Mouse (Mus musculus): ENCODE results near the gene Cldn34a. TPM values are rescaled to one million over a fixed set of nuclear protein-coding genes. Genes with fewer than 3 reads are reported as not detected.
"Not testable (repeated sequence)": the region's sequence is repeated elsewhere in the genome, so short reads cannot be mapped to it uniquely, and the experiment has no call there.

The Cldn34a gene
- polyA plus RNA-seq (2016; fragmentation: Nextera tagmentation; extraction: Ambion mirVana) = not detected in 2 replicates

DNA sequence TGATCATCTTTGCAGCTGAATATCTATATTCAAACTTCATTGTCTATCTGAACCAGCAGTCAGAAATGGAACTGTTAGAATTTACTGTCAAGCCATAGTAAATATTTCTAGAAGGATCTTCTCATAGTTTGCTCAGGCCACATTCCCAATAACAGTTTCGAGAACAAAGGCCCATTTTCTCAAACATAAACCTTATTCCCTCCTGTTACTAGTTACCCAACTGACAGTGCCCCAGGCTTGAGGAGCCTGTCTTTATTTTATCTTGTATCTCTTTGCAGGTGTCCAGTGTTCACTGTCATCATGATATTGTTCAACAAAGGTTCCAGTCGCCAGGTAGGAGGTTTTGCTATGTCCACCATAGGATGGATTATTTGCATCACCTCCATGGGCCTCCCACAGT lies at the start of gene Cldn34a:
Gene Cldn34a (plus strand): TSS at position 301 of the 400 bp plus-strand sequence.
- 42% methylated on average over 2 of the region's 2 CpGs for WGBS (ENCODE audit: insufficient replicate concordance)
- Histone ChIP-seq H3K27ac (no peak within 1 kb of the TSS), H3K36me3 (no peaks in the 10 kb centered on the region), H3K9me3 (replicated peaks) (no peaks in the 10 kb centered on the region), H3K4me1 (no peaks in the 10 kb centered on the region), H3K9ac (no peak within 1 kb of the TSS), H3K4me2 (no peak within 1 kb of the TSS), H3K27me3 (replicated peaks) (no peaks in the 10 kb centered on the region; the same call in 1 of the 2 replicates), H3K4me3 (no peak within 1 kb of the TSS)
- ATAC-seq = no peak

DNA sequence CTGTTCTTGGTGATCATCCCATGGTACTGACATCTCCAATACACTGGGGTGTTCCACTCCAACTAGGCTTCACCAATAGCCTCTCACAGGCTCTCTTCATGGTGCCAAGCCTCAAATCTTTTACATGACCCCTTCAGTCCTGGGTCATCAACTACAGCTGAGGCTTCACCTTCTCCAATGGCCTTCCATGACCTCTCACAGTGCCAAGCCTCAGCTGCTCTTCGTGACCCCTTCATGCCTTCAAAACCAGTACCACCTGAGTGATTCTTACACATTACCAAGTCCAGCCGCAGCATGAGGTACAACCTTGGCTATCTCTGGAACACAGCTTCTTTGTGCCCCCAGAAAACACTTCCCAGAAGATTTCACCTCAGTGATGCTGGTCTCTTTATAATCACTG lies 44.5 kb upstream of the Cldn34a start:
- H3K4me1 ChIP-seq; H3K4me2 ChIP-seq; H3K36me3 ChIP-seq; H3K4me3 ChIP-seq; H3K9me3 ChIP-seq (replicated peaks); H3K27ac ChIP-seq; ATAC-seq; H3K27me3 ChIP-seq (replicated peaks); H3K9ac ChIP-seq: not testable (repeated sequence)
- 66% methylated on average over 2 of the region's 2 CpGs for WGBS (ENCODE audit: insufficient replicate concordance)

DNA sequence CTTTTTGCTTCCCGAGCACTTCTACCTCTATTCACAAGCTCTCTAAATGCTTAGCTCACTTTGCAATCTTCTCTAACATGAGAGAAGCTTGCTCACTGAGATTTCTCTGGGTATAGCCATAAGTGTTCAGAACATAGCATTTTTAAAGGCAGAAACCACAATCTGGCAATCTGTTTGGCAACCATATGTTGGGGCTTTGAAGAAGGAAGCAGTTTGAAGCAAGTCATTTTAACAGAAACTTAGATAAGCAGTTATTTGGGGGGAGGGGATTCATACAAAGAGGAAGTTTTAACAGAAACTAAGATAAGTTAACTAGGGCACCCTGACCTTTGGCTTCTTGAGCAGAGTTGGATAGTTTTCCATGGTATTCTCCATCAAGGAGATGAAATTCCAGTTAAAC lies 17.4 kb upstream of the Cldn34a start:
- no peaks in the 10 kb centered on the region for H3K9me3 ChIP-seq (replicated peaks)
- H3K4me1 ChIP-seq = no peaks in the 10 kb centered on the region
- WGBS (ENCODE audit: insufficient replicate concordance) = 48% methylated on average over 1 of the region's 1 CpGs
- no peak overlapping the region for H3K4me2 ChIP-seq
- H3K4me3 ChIP-seq = no peak overlapping the region
- H3K27ac ChIP-seq = no peak overlapping the region
- H3K27me3 ChIP-seq (replicated peaks) = peaks cover 9% of the 10 kb centered on the region; the same call in 1 of the 2 replicates
- no peaks in the 10 kb centered on the region for H3K36me3 ChIP-seq
- no peak for ATAC-seq
- H3K9ac ChIP-seq = no peak overlapping the region

DNA sequence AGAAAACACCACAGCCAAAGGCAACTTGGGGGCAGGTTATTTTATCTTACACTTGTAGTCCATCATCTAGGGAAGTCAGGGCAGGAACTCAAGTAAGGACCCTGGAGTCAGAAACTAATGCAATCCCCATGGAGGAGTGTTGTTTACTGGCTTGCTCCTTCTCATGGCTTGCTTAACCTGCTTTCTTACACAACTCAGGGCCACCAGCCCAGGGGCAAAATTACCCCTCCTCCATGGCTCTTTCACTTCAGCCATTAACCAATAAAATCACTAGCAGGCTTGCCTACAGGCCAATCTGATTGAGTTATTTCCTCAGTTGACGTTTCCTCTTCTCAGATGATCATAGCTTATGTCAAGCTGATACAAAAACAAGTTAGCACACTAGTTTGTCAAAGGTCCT lies 15.0 kb upstream of the Cldn34a start:
- Histone ChIP-seq H3K9me3 (replicated peaks) (no peaks in the 10 kb centered on the region), H3K27me3 (replicated peaks) (peaks cover 3% of the 10 kb centered on the region; the same call in 1 of the 2 replicates)
- WGBS (ENCODE audit: insufficient replicate concordance) = 33% methylated on average over 1 of the region's 1 CpGs

DNA sequence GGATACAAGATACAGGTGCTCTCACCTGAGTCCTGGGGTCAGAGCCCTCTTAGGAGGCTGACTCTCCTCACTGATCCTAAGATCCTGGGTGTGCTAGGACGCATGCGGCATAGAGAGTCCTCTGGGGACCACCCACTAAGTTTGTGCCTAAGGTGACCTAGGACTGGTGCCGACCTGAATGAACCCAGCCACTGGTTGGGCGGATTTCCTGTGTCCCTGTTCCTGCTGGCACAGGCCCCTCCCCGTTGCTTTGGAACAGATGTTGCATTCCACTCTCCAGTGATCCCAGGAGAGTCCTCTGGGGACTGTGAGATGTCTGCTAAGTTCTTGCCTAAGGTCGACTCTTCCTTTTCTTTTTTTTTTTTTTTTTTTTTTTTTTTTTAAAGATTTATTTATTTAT lies 5.7 kb upstream of the Cldn34a start:
- H3K27ac ChIP-seq = no peak overlapping the region
- no peaks in the 10 kb centered on the region for H3K27me3 ChIP-seq (replicated peaks)
- no peak for ATAC-seq
- H3K9ac ChIP-seq = no peak overlapping the region
- H3K9me3 ChIP-seq (replicated peaks) = no peaks in the 10 kb centered on the region
- no peak overlapping the region for H3K4me2 ChIP-seq
- no peaks in the 10 kb centered on the region for H3K36me3 ChIP-seq
- 59% methylated on average over 6 of the region's 6 CpGs for WGBS (ENCODE audit: insufficient replicate concordance)
- H3K4me3 ChIP-seq = no peak overlapping the region
- no peaks in the 10 kb centered on the region for H3K4me1 ChIP-seq

More for the DNA sequence above, 15.0 kb upstream of the Cldn34a start:
- Histone ChIP-seq H3K4me3 (no peak overlapping the region), H3K27ac (no peak overlapping the region), H3K4me2 (no peak overlapping the region), H3K36me3 (no peaks in the 10 kb centered on the region), H3K9ac (no peak overlapping the region), H3K4me1 (no peaks in the 10 kb centered on the region)
- ATAC-seq = no peak

Other genes starting within 250 kb of the Cldn34a start
- gene Kantr, start 235.8 kb upstream of the Cldn34a start, polyA plus RNA-seq (2016; fragmentation: Nextera tagmentation; extraction: Ambion mirVana) = 4.5 and 5.3 TPM in 2 replicates
- 10.7 and 11.6 TPM in 2 replicates for gene Tspyl2, start 220.9 kb upstream of the Cldn34a start, polyA plus RNA-seq (2016; fragmentation: Nextera tagmentation; extraction: Ambion mirVana)
- 0.29 and 0.42 TPM in 2 replicates for gene Gpr173, start 194.6 kb upstream of the Cldn34a start, polyA plus RNA-seq (2016; fragmentation: Nextera tagmentation; extraction: Ambion mirVana)
- gene Shroom2, start 206.1 kb downstream of the Cldn34a start, polyA plus RNA-seq (2016; fragmentation: Nextera tagmentation; extraction: Ambion mirVana) = 1.9 TPM in 2 replicates
- 0.07 TPM in 1 of 2 replicates, not detected in the other for gene Gpr143, start 218.6 kb downstream of the Cldn34a start, polyA plus RNA-seq (2016; fragmentation: Nextera tagmentation; extraction: Ambion mirVana)